Mouse (Mus musculus) liver, postnatal 0 days (tissue): ENCODE data around the gene Atxn7l1.

ENCODE experiments used
- CTCF ChIP-seq: sonication (generic); IDR thresholded peaks from 2 replicates; pipeline ENCODE4 v1.5.1; 2016; ENCODE audit warnings: antibody characterized with exemption, low read depth
- EP300 ChIP-seq: IDR thresholded peaks from 2 replicates; pipeline ENCODE4 v1.6.1; 2016; ENCODE audit warnings: antibody characterized with exemption, low read depth, mild to moderate bottlenecking

GRCm38 (mm10) chr12:33287686-33288085 is 140.2 kb downstream of the Atxn7l1 start:
- TF ChIP-seq CTCF (no peak), EP300 (no peak)
